Mouse (Mus musculus): ENCODE measurements around the gene P2ry13. TPM values are rescaled to one million over a fixed set of nuclear protein-coding genes. Genes with fewer than 3 reads are reported as not detected.

The P2ry13 gene
- total and polyA plus RNA-seq, 3 experiments: 0.16 TPM; not detected in 2

DNA sequence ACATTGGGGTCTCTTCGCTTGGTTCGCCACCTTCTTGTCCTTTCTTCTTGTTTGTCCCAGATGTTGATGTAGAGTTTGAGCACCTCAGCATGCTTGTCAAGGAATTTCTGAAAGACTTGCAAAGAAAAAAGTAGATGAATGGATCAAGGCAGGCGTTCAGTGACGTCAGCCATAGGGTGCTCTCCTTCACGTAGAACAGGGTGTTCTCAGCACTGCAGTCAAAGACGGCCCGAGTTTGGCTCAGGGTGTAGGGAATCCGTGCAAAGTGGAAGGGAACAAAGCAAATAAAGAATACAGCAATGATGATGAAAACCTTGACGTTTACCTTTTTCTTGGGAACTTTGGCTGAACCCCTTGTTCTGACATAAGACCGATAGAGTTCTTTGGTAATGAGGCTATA is 6.5 kb upstream of the P2ry13 start:
- no peaks in the 10 kb centered on the region for H3K27me3 ChIP-seq (ENCODE audit: insufficient read depth, low read length)
- H3K4me1 ChIP-seq (ENCODE audit: insufficient read depth, low read depth, low read length): no peaks in the 10 kb centered on the region
- TF ChIP-seq GATA2 (IDR thresholded peaks at IDR 0.05; ENCODE audit: borderline replicate concordance, low read depth, low read length): no peak
- TF ChIP-seq TAL1 (conservative IDR thresholded peaks at IDR 0.05; ENCODE audit: low read depth, low read length): no peak
- TF ChIP-seq POLR2AphosphoS5 (IDR thresholded peaks at IDR 0.05; ENCODE audit: insufficient replicate concordance, low read depth, low read length): no peak
- TF ChIP-seq GATA1 (IDR thresholded peaks at IDR 0.05; ENCODE audit: borderline replicate concordance, low read length): no peak
- no peak for TF ChIP-seq CTCF (IDR thresholded peaks at IDR 0.05; ENCODE audit: low read depth, low read length)
- DNase-seq (ENCODE audit: low spot score): no peak
- ATAC-seq (ENCODE audit: extremely low read depth, insufficient number of reproducible peaks, low FRiP score, poor library complexity, severe bottlenecking): no peak
- no peak overlapping the region for H3K4me3 ChIP-seq (ENCODE audit: low read depth, low read length)
- H3K36me3 ChIP-seq (replicated peaks): no peaks in the 10 kb centered on the region
- no peaks in the 10 kb centered on the region for H3K9me3 ChIP-seq (replicated peaks)

DNA sequence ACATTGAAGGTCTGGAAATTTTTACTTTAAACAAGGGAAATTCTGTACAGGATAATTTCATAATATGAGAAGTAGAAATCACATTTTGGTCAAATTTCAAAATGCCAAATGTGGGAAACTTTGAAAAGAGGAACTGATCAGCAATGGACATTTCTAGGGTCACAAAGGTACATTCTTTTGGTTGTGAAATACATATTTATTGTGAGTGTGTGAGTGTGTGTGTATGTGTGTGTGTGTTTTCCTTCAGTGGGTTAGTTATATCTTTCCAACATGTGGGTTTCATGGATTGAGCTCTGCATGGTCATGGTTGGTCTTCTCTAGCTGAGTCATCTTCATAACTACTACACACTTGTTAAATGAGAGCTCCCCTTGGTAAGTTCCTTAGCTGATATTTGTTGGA is 1.7 kb upstream of the P2ry13 start:
- no peaks in the 10 kb centered on the region for H3K4me1 ChIP-seq (ENCODE audit: insufficient read depth, low read depth, low read length)

DNA sequence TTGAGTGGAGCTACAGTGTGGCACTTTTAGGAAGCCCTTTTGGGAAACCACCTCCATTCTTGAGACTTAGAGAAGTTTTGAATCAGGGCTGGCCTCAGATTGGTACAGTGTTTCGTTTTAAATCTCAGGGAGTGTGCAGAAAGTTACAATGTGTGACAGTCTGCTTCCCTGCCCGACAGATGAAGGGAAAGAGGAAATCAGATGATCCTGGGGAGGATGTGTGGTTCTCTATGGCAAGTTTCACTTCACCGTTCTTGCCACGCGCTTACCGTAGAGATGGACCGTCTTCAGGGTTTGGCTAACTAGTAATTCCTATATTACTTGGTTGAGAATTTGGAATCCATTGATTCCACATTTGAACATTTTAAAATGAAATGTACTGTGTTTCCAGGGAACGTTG is 1.1 kb upstream of the P2ry13 start:
- H3K27me3 ChIP-seq (ENCODE audit: insufficient read depth, low read length): no peaks in the 10 kb centered on the region
- no peaks in the 10 kb centered on the region for H3K36me3 ChIP-seq (replicated peaks)
- no peaks in the 10 kb centered on the region for H3K9me3 ChIP-seq (replicated peaks)
- ATAC-seq (ENCODE audit: extremely low read depth, insufficient number of reproducible peaks, low FRiP score, poor library complexity, severe bottlenecking) (no peak), DNase-seq (ENCODE audit: low spot score) (no peak)
- no peak overlapping the region for H3K4me3 ChIP-seq (ENCODE audit: low read depth, low read length)
- H3K4me1 ChIP-seq (ENCODE audit: insufficient read depth, low read depth, low read length): no peaks in the 10 kb centered on the region
- TF ChIP-seq TAL1 (conservative IDR thresholded peaks at IDR 0.05; ENCODE audit: low read depth, low read length) (no peak), CTCF (IDR thresholded peaks at IDR 0.05; ENCODE audit: low read depth, low read length) (no peak), POLR2AphosphoS5 (IDR thresholded peaks at IDR 0.05; ENCODE audit: insufficient replicate concordance, low read depth, low read length) (no peak), GATA1 (IDR thresholded peaks at IDR 0.05; ENCODE audit: borderline replicate concordance, low read length) (no peak), GATA2 (IDR thresholded peaks at IDR 0.05; ENCODE audit: borderline replicate concordance, low read depth, low read length) (no peak)

More for the DNA sequence above, 1.7 kb upstream of the P2ry13 start:
- Histone ChIP-seq H3K36me3 (replicated peaks) (no peaks in the 10 kb centered on the region), H3K27me3 (ENCODE audit: insufficient read depth, low read length) (no peaks in the 10 kb centered on the region), H3K9me3 (replicated peaks) (no peaks in the 10 kb centered on the region), H3K4me3 (ENCODE audit: low read depth, low read length) (no peak overlapping the region)
- DNase-seq (ENCODE audit: low spot score) (no peak), ATAC-seq (ENCODE audit: extremely low read depth, insufficient number of reproducible peaks, low FRiP score, poor library complexity, severe bottlenecking) (no peak)
- TF ChIP-seq GATA2 (IDR thresholded peaks at IDR 0.05; ENCODE audit: borderline replicate concordance, low read depth, low read length): no peak
- no peak for TF ChIP-seq POLR2AphosphoS5 (IDR thresholded peaks at IDR 0.05; ENCODE audit: insufficient replicate concordance, low read depth, low read length)
- TF ChIP-seq GATA1 (IDR thresholded peaks at IDR 0.05; ENCODE audit: borderline replicate concordance, low read length): no peak
- no peak for TF ChIP-seq CTCF (IDR thresholded peaks at IDR 0.05; ENCODE audit: low read depth, low read length)
- no peak for TF ChIP-seq TAL1 (conservative IDR thresholded peaks at IDR 0.05; ENCODE audit: low read depth, low read length)

DNA sequence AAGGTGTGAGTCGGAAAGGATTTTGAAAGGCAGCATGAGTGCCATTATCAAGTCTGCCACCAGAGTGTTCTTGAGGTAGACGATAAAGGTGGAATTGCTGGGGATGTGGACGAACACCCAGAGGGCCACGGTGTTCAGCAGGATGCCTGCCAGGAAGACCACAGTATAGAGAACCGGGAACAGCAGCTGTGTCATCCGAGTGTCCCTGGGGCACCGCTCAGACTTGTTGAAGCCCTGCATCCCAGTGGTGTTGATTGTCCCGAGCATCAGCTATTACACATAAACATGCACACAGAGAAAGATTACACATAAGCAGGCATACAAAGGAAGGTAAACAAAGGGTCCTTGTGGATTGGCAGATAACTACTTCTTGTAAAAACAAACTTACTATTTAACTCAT is 593 bp downstream of the P2ry13 start:
- no peak for ATAC-seq (ENCODE audit: extremely low read depth, insufficient number of reproducible peaks, low FRiP score, poor library complexity, severe bottlenecking)
- Histone ChIP-seq H3K27me3 (ENCODE audit: insufficient read depth, low read length) (no peaks in the 10 kb centered on the region), H3K4me3 (ENCODE audit: low read depth, low read length) (no peak overlapping the region), H3K9me3 (replicated peaks) (no peaks in the 10 kb centered on the region), H3K4me1 (ENCODE audit: insufficient read depth, low read depth, low read length) (no peaks in the 10 kb centered on the region), H3K36me3 (replicated peaks) (no peaks in the 10 kb centered on the region)
- DNase-seq (ENCODE audit: low spot score): no peak
- TF ChIP-seq GATA1 (IDR thresholded peaks at IDR 0.05; ENCODE audit: borderline replicate concordance, low read length): no peak
- no peak for TF ChIP-seq TAL1 (conservative IDR thresholded peaks at IDR 0.05; ENCODE audit: low read depth, low read length)
- TF ChIP-seq CTCF (IDR thresholded peaks at IDR 0.05; ENCODE audit: low read depth, low read length): no peak
- TF ChIP-seq POLR2AphosphoS5 (IDR thresholded peaks at IDR 0.05; ENCODE audit: insufficient replicate concordance, low read depth, low read length): no peak
- TF ChIP-seq GATA2 (IDR thresholded peaks at IDR 0.05; ENCODE audit: borderline replicate concordance, low read depth, low read length): no peak

DNA sequence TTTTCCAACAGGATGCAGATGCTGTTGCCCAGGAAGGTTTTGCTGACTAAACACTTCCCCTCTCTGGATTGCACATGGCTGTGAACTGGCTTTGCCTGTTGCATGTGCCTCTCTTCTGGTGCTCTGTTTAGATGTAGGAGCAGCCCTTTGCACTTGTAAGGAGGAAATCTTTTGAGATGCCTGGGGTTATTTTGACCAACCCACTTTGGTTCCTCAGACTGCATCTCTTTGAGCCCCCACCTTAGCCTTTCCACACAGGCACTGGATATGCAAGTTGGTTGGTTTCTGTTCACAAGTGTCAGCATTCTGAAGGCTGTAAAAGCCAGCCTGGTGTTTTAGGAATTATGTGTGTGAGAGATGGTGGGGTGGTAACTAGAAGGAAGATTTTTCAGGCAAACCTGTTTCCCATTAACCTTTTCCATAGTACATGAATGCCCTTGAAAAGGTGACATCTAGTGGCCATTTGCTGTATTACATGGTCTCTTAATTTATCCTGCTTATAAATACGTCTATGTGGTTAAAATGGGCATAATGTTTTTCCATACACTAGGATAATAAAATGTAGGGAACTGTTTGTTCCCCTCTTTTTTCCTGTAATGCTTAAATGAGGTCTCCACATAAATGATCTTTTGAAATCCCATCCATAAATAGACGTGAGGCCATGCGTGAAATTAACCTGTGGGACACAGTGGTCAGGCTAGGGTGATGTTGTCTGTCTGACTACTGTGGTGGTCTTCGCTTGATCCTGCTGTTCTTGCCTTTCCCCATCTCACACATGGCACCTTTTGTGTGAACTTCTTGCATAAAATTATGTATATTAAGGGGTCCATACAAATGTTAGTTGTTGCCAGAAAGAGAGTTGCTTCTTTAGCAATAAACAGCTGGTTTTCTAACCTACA is 1.8 kb downstream of the P2ry13 start:
- Histone ChIP-seq H3K27me3 (ENCODE audit: insufficient read depth, low read length) (no peaks in the 10 kb centered on the region), H3K9me3 (replicated peaks) (no peaks in the 10 kb centered on the region), H3K36me3 (replicated peaks) (no peaks in the 10 kb centered on the region), H3K4me1 (ENCODE audit: insufficient read depth, low read depth, low read length) (no peaks in the 10 kb centered on the region), H3K4me3 (ENCODE audit: low read depth, low read length) (no peak overlapping the region)
- no peak for ATAC-seq (ENCODE audit: extremely low read depth, insufficient number of reproducible peaks, low FRiP score, poor library complexity, severe bottlenecking)
- TF ChIP-seq CTCF (IDR thresholded peaks at IDR 0.05; ENCODE audit: low read depth, low read length) (peak; percentile 73), TAL1 (conservative IDR thresholded peaks at IDR 0.05; ENCODE audit: low read depth, low read length) (no peak)
- no peak for DNase-seq (ENCODE audit: low spot score)

DNA sequence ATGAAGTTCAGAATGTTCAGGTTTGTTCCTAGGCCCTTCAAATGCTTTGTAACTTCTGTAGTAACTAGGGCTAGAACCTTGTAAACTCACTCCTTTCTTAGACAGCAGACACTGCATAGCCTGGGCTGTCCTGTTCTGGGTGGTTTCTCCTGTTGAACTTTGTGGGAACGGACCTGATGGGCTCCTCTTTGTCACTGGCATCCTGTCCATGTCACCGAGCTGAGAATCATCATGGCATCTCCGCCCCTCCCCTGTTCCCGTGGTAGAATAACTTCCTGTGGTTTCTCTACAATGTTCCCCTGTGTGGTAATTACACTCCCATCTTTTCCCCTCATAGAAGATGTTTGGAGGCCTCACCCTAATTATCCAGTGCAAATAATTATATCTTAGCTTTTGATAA is 4.7 kb downstream of the P2ry13 start:
- Histone ChIP-seq H3K27me3 (ENCODE audit: insufficient read depth, low read length) (no peaks in the 10 kb centered on the region), H3K36me3 (replicated peaks) (no peaks in the 10 kb centered on the region), H3K4me1 (ENCODE audit: insufficient read depth, low read depth, low read length) (no peaks in the 10 kb centered on the region), H3K4me3 (ENCODE audit: low read depth, low read length) (no peak overlapping the region), H3K9me3 (replicated peaks) (no peaks in the 10 kb centered on the region)
- DNase-seq (ENCODE audit: low spot score): no peak
- TF ChIP-seq TAL1 (conservative IDR thresholded peaks at IDR 0.05; ENCODE audit: low read depth, low read length) (no peak), GATA1 (IDR thresholded peaks at IDR 0.05; ENCODE audit: borderline replicate concordance, low read length) (no peak), POLR2AphosphoS5 (IDR thresholded peaks at IDR 0.05; ENCODE audit: insufficient replicate concordance, low read depth, low read length) (no peak), GATA2 (IDR thresholded peaks at IDR 0.05; ENCODE audit: borderline replicate concordance, low read depth, low read length) (no peak), CTCF (IDR thresholded peaks at IDR 0.05; ENCODE audit: low read depth, low read length) (no peak)
- ATAC-seq (ENCODE audit: extremely low read depth, insufficient number of reproducible peaks, low FRiP score, poor library complexity, severe bottlenecking): no peak

Data from G1E (cell line).